Mouse (Mus musculus) CD4-positive naive resting alpha-beta T cell, adult 57 days (primary cell): Measurements from ENCODE around the gene Plekha4. TPM values are rescaled to one million over a fixed set of nuclear protein-coding genes. Genes with fewer than 3 reads are reported as not detected.

Experiments used
- total RNA-seq: library from RNA; stranded (reverse); gene quantifications from one replicate; pipeline ENCODE4 v1.2.4, GENCODE M21; 2023

The Plekha4 gene
- total RNA-seq: 3.9 TPM

DNA sequence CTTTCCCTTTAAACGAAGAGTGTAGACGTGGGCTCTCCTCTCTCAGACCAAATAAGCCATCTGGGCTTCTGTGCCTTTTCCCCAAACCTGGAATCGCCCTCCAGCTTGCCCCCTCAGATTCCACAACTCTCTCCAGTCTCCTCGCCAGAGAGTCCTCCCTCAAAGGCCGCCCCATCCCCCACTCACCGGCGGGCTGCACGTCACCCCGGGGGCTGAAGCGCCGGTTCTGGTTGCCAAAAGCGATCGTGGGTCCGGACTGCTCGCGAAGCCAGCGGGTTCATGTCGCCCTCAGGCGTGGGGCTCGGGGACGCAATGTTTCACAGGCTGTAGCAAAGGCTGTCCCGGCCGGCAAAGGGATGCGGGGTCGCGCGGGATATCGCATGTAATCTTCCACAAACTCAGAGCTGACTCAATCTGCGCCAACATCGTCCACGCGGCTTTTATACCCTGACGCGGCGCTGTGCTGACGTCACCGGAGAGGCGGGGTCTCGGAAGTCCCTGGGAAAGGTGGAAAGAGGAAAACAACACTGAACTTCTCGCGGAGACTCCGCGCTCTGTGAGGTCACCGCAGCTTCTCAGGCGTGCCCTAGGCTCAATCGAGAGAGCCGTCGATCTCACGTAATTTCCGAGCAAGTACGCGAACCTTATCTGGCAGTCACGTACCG is at the start of gene Plekha4, which contains the start of gene Ppp1r15a:
Gene Plekha4, plus strand, starts transcription at position 522 of the 665 bp plus-strand sequence.
Gene Ppp1r15a, minus strand, starts transcription at position 460 of the 665 bp plus-strand sequence.

GRCm38 (mm10) chr7:45481374-45481927 is 44.7 kb upstream of the Plekha4 start, which contains the start of gene Tulp2:
Gene Tulp2, plus strand, starts transcription at chr7:45481877.

DNA sequence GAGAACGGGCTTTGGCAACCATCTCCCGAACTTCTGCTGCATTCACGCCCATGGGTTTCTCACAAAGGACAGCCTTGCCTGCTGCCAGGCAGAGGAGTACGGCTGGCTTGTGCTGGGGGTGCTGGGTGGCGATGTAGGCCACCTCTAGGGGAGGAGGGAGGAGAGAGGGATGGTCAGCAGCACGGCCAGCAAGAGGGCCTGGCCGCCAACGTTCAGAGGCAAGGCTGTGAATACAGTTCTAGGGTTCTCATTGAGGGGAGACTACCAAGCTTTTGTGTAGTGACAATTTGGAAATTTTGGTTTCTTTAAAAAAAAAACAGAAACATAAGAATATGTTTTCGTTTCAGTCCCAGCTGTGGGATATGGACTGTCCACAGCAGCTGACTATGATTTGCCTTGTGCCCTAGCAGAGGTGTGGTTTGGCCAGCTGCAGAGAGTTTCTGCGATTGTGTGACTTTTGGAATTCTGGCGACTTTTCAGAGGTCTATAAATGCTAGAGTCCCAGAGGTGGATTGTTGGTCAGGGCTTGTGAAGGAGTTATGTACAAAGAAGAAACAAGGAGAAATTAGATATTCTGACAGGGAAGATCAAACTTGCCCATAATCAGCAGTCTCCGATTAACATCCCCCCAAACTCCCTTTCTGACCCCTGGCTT is 39.2 kb upstream of the Plekha4 start, which contains the start of gene Gm45808:
Gene Gm45808, minus strand, starts transcription at position 51 of the 655 bp plus-strand sequence.

GRCm38 (mm10) chr7:45488293-45489204 is 37.6 kb upstream of the Plekha4 start, which contains the start of gene Dhdh:
Gene Dhdh, minus strand, starts transcription at chr7:45488805.

DNA sequence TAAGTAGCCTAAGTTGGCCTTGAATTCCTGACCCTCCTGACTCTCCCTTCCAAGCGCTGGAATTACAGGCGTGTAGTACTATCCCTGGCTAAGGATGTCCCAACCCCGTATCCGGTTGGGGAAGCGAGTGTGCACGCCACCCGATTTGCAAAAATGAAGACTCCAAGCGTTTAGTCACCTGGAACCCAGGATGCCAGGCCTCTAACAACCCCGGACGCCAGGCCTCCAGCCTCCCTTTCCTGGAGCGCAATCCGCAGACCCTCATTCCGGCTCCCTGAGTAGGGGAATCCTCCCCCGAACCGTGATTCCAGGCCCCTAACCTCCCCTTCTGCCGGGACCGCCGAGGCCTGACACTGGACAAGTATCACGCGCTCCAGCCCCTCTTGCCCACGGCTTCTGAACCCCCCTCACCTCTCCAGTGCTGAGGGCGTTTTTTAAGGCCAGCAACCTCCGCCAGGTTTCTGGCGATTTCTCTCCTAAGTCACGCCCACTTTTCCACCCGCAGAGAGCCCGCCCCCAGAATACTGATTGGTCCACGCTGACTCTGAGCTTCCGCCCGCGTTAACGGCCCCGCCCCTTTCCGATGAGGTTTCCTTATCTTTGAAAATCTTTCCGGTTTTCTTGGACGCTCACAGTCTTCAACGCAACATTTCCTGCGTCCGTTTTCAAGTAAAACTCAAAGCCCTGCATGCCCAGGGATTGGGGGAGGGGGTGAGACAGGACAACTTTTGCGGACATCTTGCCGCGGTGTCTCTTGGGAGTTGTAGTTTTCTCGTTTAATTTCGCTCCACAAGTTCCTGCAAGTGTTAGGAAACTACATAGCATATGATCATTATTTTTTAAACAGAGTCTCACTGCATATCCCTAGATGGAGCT is 16.0 kb upstream of the Plekha4 start, which contains the start of gene Nucb1:
Gene Nucb1, minus strand, starts transcription at position 495 of the 876 bp plus-strand sequence.

GRCm38 (mm10) chr7:45554744-45555143 is 28.6 kb downstream of the Plekha4 start, which contains the start of gene Hsd17b14:
Gene Hsd17b14, plus strand, starts transcription at chr7:45554893.

DNA sequence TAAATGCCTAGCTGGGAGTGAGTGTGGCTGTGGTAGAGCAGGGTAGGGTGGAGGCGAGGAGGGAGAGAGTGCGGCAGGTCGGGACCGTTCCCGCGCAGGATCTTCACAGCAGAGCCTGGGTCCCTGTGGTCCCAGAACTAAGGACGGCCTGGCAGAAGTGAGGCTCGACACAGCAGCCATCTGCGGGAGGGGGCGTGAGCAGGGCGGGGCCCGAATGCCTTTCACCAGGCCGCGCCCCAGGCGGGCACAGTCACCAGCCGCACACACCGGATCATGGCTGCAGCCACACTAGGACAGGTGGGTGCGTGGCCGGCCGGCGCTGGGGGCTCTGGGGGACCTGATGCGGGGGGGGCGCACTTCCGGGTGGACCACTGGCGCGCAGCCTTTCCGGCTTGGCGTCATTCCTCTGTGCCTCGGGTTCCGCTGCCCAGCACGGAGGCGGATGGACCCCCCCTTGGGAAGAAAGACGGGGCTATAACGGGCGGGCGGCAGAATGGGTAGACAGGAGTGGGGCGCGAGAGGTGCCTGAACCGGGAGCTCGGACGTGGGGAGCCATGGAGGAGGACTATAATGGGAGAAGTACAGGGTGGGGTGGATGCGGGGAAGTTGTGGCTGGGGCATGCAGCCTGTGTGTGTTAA is 44.1 kb downstream of the Plekha4 start, which contains the start of gene Bcat2:
Gene Bcat2, plus strand, starts transcription at position 51 of the 639 bp plus-strand sequence.

Other genes with a start within 250 kb of the Plekha4 start
- not detected for gene Slc6a21, start 248.8 kb upstream of the Plekha4 start, total RNA-seq
- gene Trpm4, start 192.6 kb upstream of the Plekha4 start, total RNA-seq: 10.0 TPM
- not detected for gene Hrc, start 191.0 kb upstream of the Plekha4 start, total RNA-seq
- gene Ppfia3, start 159.3 kb upstream of the Plekha4 start, total RNA-seq: 0.47 TPM
- gene Lin7b, start 155.7 kb upstream of the Plekha4 start, total RNA-seq: 2.6 TPM
- gene Snrnp70, start 130.6 kb upstream of the Plekha4 start, total RNA-seq: 701 TPM
- not detected for gene Kcna7, start 120.7 kb upstream of the Plekha4 start, total RNA-seq
- gene Ntf5, start 112.6 kb upstream of the Plekha4 start, total RNA-seq: not detected
- gene Lhb, start 105.5 kb upstream of the Plekha4 start, total RNA-seq: not detected
- gene Gys1, start 91.5 kb upstream of the Plekha4 start, total RNA-seq: 5.9 TPM
- 50.8 TPM for gene Ruvbl2, start 88.2 kb upstream of the Plekha4 start, total RNA-seq
- 537 TPM for gene Ftl1, start 66.4 kb upstream of the Plekha4 start, total RNA-seq
- 74.8 TPM for gene Bax, start 59.4 kb upstream of the Plekha4 start, total RNA-seq
- not detected for gene Tulp2, start 44.5 kb upstream of the Plekha4 start, total RNA-seq
- not detected for gene Gm45808, start 39.5 kb upstream of the Plekha4 start, total RNA-seq
- 1.2 TPM for gene Dhdh, start 37.5 kb upstream of the Plekha4 start, total RNA-seq
- gene Nucb1, start 15.9 kb upstream of the Plekha4 start, total RNA-seq: 80.1 TPM
- 949 TPM for gene Ppp1r15a, start 62 bp upstream of the Plekha4 start, total RNA-seq
- 2.9 TPM for gene Hsd17b14, start 28.6 kb downstream of the Plekha4 start, total RNA-seq
- 52.3 TPM for gene Bcat2, start 43.8 kb downstream of the Plekha4 start, total RNA-seq
- not detected for gene Fgf21, start 89.2 kb downstream of the Plekha4 start, total RNA-seq
- not detected for gene Fut1, start 91.0 kb downstream of the Plekha4 start, total RNA-seq
- not detected for gene Izumo1, start 95.5 kb downstream of the Plekha4 start, total RNA-seq
- 0.47 TPM for gene Rasip1, start 101.2 kb downstream of the Plekha4 start, total RNA-seq
- gene Mamstr, start 113.6 kb downstream of the Plekha4 start, total RNA-seq: not detected
- not detected for gene Fut2, start 140.1 kb downstream of the Plekha4 start, total RNA-seq
- gene Ntn5, start 157.7 kb downstream of the Plekha4 start, total RNA-seq: 0.38 TPM
- gene Sec1, start 168.1 kb downstream of the Plekha4 start, total RNA-seq: not detected
- 12.3 TPM for gene Car11, start 173.5 kb downstream of the Plekha4 start, total RNA-seq
- gene Dbp, start 178.8 kb downstream of the Plekha4 start, total RNA-seq: 41.2 TPM
- 2,817 TPM for gene Rpl18, start 189.1 kb downstream of the Plekha4 start, total RNA-seq
- 31.0 TPM for gene Sphk2, start 191.7 kb downstream of the Plekha4 start, total RNA-seq
- 2.5 TPM for gene Fam83e, start 194.9 kb downstream of the Plekha4 start, total RNA-seq
- not detected for gene Spaca4, start 199.5 kb downstream of the Plekha4 start, total RNA-seq